Mouse (Mus musculus) spleen, adult 2 months (tissue): ENCODE results near the gene Ssh2. TPM values are rescaled to one million over a fixed set of nuclear protein-coding genes. Genes with fewer than 3 reads are reported as not detected.

Experiments
- DNase-seq, 2 experiments: peaks; one replicate each; pipeline versions ENCODE4 v3.0.0 to v3.0.0-alpha.2; 2012 to 2021; ENCODE audit warnings: low spot score in 2 of 2, low read depth in 1 of 2
- H3K27ac ChIP-seq: fragments of 200-500 bp; 2 replicates; pipeline ENCODE4 v1.5.1; 2012; ENCODE audit warnings: low read length, inconsistent platforms; ENCODE audit not compliant: insufficient read depth
- H3K27me3 ChIP-seq: fragments of 200-500 bp; 2 replicates; pipeline ENCODE4 v1.6.1; 2012; ENCODE audit warnings: mild to moderate bottlenecking, moderate library complexity, low read length, inconsistent platforms; ENCODE audit not compliant: control insufficient read depth, insufficient read depth
- H3K36me3 ChIP-seq: fragments of 200-500 bp; 2 replicates; pipeline ENCODE4 v1.6.1; 2012; ENCODE audit warnings: mild to moderate bottlenecking, low read length, inconsistent platforms; ENCODE audit not compliant: control insufficient read depth, insufficient read depth
- H3K4me1 ChIP-seq: fragments of 200-500 bp; 2 replicates; pipeline ENCODE4 v1.6.1; 2011; ENCODE audit warnings: inconsistent platforms; ENCODE audit not compliant: control insufficient read depth, insufficient read depth, insufficient read length
- H3K4me3 ChIP-seq: fragments of 200-500 bp; 2 replicates; pipeline ENCODE4 v1.5.1; 2011; ENCODE audit warnings: mild to moderate bottlenecking, inconsistent platforms; ENCODE audit not compliant: insufficient read depth, insufficient read length; ENCODE audit errors: extremely low read depth
- CTCF ChIP-seq: fragments of 200-500 bp; IDR thresholded peaks from 2 replicates; pipeline ENCODE4 v1.5.1; 2011; ENCODE audit warnings: mild to moderate bottlenecking, inconsistent platforms; ENCODE audit not compliant: insufficient read depth, insufficient read length, insufficient replicate concordance; ENCODE audit errors: extremely low read depth
- POLR2A ChIP-seq: fragments of 200-500 bp; IDR thresholded peaks from 2 replicates; pipeline ENCODE4 v1.6.1; 2011; ENCODE audit warnings: low read depth, low read length, inconsistent platforms
- WGBS: fragments of 180-500 bp; shearing (Covaris S2); methylation state at CpG from one replicate; pipeline ENCODE4 v1.1.7; 2018; 5-methylcytosine and 5-hydroxymethylcytosine counted together
- polyA plus RNA-seq: library from polyadenylated mRNA; depleted of rRNA; stranded (reverse); fragments of >200 nt; gene quantifications from 2 replicates; pipeline ENCODE4 v1.2.3, GENCODE M21; 2012; rRNA removed

Ssh2 gene
- 21.2 and 30.0 TPM in 2 replicates for polyA plus RNA-seq

DNA sequence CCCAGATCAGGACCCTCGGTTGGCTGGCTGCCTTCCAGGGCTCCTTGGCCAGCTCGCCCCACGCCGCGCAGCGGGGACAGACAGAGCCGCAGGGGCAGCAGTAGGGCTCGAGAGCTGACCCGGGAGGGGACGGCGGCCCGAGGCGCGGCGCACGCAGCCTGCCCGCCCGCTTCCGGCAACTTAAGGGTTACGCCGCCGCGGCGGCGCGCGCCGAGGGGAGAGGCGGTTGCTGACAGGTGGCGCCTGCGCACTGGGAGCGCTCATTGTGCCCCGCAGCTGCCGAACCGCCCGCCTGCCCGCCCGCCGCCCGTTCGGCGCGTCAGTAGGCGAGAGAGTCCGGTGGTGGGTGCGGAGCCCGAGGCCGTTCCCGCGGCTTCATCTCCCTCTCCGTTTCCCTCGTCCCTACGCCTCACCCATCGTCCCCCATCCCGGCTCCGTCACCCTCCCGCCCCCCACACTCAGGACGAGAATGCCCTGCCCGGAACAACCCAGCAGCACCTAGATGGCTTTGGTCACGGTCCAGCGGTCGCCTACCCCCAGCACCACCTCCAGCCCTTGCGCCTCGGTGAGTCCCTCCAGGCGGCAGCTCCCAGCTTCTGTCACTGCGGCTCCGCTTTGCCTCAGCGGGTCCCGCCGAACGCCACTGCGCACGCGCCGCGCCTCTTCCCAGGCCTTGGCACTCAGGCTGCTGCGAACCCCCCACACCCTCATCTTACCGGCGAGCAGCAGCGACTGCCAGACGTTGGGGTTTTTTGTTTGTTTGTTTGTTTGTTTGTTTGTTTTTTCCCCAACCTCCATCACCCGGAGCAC, at the start of gene Ssh2:
Gene Ssh2, plus strand, starts transcription at position 337 of the 810 bp plus-strand sequence.
- Histone ChIP-seq H3K4me3 (peak within 1 kb of the TSS; percentile 96), H3K27ac (peak within 1 kb of the TSS; percentile 78), H3K27me3 (no peaks in the 10 kb centered on the region), H3K36me3 (no peaks in the 10 kb centered on the region), H3K4me1 (peaks cover 11% of the 10 kb centered on the region; the same call in 1 of the 2 replicates)
- WGBS, result under 1% methylated on average over 76 of the region's 82 CpGs
- peak; percentile 75 to 79 for DNase-seq
- TF ChIP-seq POLR2A (peak; percentile 22; the same call in 1 of the 2 replicates), CTCF (no peak)

DNA sequence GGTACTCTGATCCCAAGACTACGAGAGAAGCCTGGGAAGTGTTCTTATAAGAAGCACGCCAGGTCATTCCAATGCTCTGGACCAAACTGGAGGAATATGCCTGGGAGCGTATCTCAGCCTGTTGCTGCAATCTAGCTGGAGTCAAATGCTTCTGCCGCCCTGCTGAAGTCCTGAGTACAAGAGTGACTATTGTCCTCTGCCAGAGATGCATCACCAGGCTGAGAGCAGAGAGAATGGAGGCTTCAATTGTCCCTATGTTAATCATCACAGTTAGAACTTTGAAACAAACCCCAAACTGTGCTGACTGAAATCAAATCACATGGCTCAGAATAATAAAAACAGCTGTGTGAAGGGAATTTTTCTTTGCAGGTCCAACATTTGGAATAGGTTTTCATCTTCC, 42.4 kb upstream of the Ssh2 start:
- Histone ChIP-seq H3K27ac (no peak overlapping the region), H3K27me3 (no peaks in the 10 kb centered on the region), H3K4me3 (no peak overlapping the region), H3K4me1 (no peaks in the 10 kb centered on the region), H3K36me3 (no peaks in the 10 kb centered on the region)
- WGBS, result 89% methylated on average over 4 of the region's 4 CpGs
- TF ChIP-seq CTCF, result no peak
- TF ChIP-seq POLR2A, result no peak
- DNase-seq, result no peak

DNA sequence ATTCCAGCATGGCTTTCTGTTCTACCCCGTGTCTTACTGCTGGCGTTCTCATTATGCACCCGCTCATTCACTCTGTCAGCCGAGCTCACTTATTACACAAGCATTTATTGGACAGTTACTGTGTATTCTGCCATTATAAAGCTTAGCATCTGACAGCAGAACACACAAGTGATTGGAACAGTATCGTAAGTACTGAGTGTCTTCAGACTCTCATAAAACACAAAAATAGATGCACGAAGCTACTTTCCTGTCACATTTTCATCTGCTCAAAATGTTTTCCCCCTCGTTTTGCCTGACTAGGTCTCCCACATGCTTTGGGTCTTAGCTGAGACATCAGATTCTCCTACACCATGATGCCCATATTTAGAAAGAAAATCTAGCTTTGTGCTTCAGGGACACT, 41.6 kb upstream of the Ssh2 start:
- H3K27me3 ChIP-seq, result no peaks in the 10 kb centered on the region
- no peak overlapping the region for H3K27ac ChIP-seq
- 84% methylated on average over 7 of the region's 7 CpGs for WGBS
- no peaks in the 10 kb centered on the region for H3K4me1 ChIP-seq
- no peak overlapping the region for H3K4me3 ChIP-seq
- no peak for TF ChIP-seq POLR2A
- no peaks in the 10 kb centered on the region for H3K36me3 ChIP-seq
- no peak for DNase-seq

DNA sequence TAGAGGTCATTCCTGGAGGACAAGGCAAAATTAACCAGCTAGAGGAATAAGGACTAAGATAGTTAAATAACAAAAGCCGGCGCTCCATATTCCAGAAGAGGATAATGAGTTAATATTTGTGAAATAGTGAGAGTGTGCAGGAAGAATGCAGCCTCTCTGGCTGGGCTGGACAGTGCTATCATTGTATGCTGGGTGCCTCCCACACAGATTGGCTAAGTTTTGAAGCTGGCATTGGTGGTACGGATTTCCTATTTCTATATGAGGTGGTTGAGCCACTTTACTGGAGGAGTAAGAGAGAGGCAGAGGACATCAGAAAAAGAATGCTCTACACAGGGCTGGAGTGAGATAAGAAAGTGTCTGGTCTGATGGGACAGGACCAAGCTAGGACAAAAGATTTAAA, 36.3 kb upstream of the Ssh2 start:
- DNase-seq, result no peak
- Histone ChIP-seq H3K4me3 (no peak overlapping the region), H3K36me3 (no peaks in the 10 kb centered on the region), H3K4me1 (no peaks in the 10 kb centered on the region), H3K27ac (no peak overlapping the region), H3K27me3 (no peaks in the 10 kb centered on the region)
- TF ChIP-seq POLR2A (no peak), CTCF (no peak)
- 96% methylated on average over 3 of the region's 3 CpGs for WGBS

DNA sequence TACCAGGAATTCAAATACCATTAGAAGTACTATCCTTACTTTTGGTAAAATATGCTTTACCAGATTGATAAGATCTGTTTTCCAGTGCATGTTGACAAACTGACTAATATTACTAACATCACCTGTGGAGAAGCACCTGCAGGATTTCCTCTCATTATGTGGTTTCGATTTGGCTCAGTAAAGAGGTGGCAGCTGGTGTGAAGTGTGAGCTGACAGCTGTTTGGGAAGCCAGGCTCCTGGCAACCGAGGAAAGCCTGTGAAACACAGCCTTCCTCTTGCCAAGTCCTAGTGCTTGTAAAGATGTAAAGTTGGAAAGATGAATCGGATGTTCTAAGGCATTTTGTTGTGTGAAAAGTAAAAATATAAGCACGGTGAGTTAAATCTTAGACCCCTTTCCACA, 35.2 kb upstream of the Ssh2 start:
- no peak overlapping the region for H3K4me3 ChIP-seq
- H3K27me3 ChIP-seq, result no peaks in the 10 kb centered on the region
- no peak for TF ChIP-seq CTCF
- no peak for TF ChIP-seq POLR2A
- H3K27ac ChIP-seq, result no peak overlapping the region
- DNase-seq, result no peak
- no peaks in the 10 kb centered on the region for H3K36me3 ChIP-seq
- H3K4me1 ChIP-seq, result no peaks in the 10 kb centered on the region
- WGBS, result 51% methylated on average over 4 of the region's 4 CpGs

DNA sequence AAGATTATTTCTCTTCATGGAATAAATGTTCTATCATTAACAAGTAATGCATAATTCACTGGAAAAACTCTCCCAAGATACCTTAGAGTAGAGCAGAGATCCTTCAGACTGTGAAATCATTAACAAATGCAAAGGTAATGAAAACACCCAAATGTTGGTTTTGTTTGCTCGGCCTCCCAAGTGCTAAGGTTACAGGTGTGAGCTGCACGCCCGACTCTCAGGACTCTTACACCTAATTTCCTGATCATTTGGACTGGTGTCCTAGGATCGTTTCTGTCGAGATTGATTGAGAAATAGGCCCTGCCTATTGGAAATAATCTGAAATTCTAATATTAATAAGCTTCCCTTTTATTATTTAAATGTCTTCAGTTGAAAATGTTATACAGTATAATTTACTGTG, 34.6 kb upstream of the Ssh2 start:
- Histone ChIP-seq H3K4me3 (no peak overlapping the region), H3K27me3 (no peaks in the 10 kb centered on the region), H3K4me1 (no peaks in the 10 kb centered on the region), H3K27ac (no peak overlapping the region), H3K36me3 (no peaks in the 10 kb centered on the region)
- WGBS, result 86% methylated on average over 5 of the region's 5 CpGs
- no peak for DNase-seq
- no peak for TF ChIP-seq POLR2A
- TF ChIP-seq CTCF, result no peak

DNA sequence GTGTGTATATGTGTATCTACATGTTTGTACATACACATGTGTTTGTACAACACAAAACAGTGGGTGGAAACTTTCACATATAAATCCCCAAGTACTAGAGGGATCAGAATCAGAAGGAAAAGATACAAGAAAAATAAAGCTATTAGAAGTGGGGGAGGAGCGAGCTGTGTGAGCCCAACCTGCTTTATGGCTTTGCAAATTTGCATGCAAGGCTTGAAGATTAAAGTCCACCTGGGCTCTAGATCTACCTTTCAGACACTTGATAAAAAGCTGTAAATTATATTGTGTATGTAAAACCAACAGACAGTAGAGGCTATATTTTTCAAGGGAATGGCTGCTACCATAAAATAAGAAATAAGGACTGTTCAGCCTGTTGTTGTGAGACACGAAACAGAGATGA, 34.0 kb upstream of the Ssh2 start:
- 88% methylated on average over 2 of the region's 2 CpGs for WGBS
- no peak for DNase-seq
- H3K4me3 ChIP-seq, result no peak overlapping the region
- H3K27ac ChIP-seq, result no peak overlapping the region
- TF ChIP-seq POLR2A, result no peak
- no peaks in the 10 kb centered on the region for H3K27me3 ChIP-seq
- no peaks in the 10 kb centered on the region for H3K4me1 ChIP-seq
- no peaks in the 10 kb centered on the region for H3K36me3 ChIP-seq
